Mouse (Mus musculus): ENCODE measurements around the gene Sctr.

Gene Sctr

GRCm38 (mm10) chr1:120006844-120007790 lies at the start of gene Sctr:
Gene Sctr, plus strand, starts transcription at chr1:120006894.
- DNase-seq (ENCODE audit: low spot score in 2 of 2) = peak in 1 of 2 experiments; percentile 25

GRCm38 (mm10) chr1:119957716-119958222 lies 48.9 kb upstream of the Sctr start:
- DNase-seq (ENCODE audit: low spot score in 2 of 2) = peak; percentile 43 to 55

DNA sequence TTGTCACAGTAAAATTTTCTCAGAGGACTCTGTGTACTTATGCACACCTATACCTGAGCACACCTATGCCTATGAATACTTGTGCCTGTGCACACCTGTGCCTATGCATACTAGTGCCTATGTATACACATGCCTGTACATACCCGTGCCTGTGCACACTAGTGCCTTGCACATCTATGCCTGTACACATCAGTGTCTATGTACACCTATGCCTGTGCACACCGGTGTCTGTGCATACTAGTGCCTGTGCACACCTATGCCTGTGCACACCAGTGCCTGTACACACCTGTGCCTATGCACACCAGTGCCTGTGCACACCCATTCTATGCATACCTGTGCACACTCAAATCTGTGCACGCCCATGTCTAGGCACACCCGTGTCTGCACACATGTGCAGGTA lies 47.2 kb upstream of the Sctr start:
- DNase-seq (ENCODE audit: low spot score in 2 of 2) = no peak

- no peak for DNase-seq (ENCODE audit: low spot score in 2 of 2)
Observed at GRCm38 (mm10) chr1:119959920-119960319, 46.8 kb upstream of the Sctr start.

DNA sequence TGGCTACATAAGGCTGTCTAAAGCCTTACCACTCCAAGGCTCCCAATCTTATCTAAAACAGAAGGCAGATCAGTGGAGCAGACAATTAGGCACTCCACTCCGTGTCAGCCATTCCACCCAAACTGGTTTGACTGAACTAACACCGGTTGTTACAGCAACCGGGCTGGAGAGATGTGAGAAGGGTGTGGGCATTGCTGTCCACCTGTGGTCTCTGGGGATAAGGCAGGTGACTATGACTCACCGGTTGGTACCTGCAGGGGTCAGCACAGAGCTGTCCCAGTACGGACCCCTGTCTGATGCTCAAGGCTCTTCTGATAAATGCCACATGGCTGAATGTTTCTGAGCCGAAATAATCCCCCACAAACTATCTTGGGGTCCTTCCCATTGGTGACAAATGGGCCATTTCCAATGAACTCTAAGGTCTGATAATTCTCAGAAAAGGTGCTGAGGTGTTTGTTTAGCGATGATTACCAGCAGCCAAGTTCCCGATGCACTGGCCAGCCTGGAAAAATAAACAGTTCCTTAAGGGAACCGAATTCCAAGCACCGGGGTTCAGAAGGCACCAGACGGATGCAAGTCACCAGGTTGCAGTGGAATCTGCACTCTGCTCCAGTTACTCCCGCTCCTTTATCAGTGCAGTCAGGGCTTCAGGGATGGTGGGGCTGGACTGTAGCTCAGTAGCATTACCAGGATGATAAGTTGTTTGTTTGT lies 40.7 kb upstream of the Sctr start:
- no peak for DNase-seq (ENCODE audit: low spot score in 2 of 2)

DNA sequence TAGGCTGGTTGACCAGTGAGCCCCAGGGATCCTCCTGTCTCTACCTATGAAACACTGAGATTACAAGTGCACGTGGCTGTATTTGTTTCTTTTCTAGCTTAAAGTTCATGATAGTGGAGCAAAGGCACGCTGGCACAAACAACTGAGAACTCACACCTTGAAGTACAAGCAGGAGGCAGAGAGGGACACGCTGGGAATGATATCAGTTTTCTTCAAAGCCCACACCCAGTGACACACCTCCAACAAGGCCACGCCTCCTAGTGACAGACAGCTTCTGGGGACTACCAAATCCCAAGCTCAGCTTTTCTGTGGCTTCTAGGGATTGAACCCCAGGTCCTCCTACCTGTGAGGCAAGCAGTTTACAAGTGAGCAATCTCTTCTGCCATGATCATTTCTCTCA lies 33.6 kb upstream of the Sctr start:
- no peak for DNase-seq (ENCODE audit: low spot score in 2 of 2)

DNA sequence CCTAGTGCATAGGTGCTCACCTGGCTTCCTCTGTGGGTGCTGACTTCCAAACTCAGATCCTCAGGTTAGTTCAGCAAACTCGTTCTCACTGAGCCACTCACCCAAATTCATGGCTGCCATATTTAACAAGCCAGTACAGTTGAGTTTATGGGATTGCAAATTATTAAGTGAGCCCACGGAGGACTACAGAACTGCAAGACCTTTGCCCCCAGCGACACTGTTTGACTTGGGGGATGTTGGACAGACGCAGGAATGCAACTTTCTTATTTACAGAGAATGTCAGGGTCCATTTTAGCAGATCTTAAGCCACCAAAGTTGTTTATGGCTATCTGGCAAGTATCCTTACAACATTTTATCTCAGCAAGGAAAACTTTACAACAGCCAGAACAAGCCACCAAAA lies 31.6 kb upstream of the Sctr start:
- DNase-seq (ENCODE audit: low spot score in 2 of 2) = no peak

GRCm38 (mm10) chr1:119986555-119986954 lies 20.1 kb upstream of the Sctr start:
- DNase-seq (ENCODE audit: low spot score in 2 of 2) = no peak

DNA sequence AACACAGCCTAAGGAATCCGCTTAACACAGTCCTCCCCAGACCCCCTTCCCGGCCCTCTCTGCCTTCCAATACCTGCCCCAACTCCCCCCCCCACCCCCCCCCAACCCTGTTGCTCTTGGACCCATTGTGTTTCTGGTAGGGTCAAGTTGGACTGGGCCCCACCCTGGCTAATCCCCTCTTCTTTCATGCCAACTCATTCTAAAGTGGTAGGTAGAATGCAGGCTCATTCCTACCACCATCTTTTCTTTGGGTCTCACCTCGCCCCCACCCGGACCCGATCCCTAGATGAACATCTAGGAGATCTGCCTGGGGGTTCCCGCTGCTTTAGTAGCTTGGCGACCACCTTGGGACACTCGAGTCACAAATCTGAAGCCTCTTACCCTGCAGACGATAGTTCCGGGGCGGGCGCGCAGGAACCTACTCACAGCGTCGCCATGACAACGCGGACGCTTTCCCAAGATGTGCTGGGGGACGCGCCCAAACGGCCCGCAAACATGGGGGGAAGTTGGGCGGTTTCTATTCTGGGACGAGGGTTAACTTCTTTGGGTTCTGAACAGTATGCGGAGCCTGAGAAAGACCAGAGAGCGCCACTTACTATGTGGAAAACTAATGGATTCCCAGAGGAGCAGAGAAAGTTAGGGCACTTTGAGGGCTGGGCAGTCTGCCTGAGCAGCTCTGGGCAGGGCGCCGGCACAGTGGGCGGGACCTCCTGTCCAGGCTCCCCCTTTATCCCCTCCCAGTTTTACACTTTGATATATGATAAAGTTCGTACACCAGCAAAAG lies 9.7 kb upstream of the Sctr start, which contains the start of gene Cfap221:
Gene Cfap221, minus strand, starts transcription at position 437 of the 784 bp plus-strand sequence.
- peak; percentile 86 to 87 for DNase-seq (ENCODE audit: low spot score in 2 of 2)

- DNase-seq (ENCODE audit: low spot score in 2 of 2) = no peak
Observed at GRCm38 (mm10) chr1:119997644-119998043, 9.1 kb upstream of the Sctr start.

DNA sequence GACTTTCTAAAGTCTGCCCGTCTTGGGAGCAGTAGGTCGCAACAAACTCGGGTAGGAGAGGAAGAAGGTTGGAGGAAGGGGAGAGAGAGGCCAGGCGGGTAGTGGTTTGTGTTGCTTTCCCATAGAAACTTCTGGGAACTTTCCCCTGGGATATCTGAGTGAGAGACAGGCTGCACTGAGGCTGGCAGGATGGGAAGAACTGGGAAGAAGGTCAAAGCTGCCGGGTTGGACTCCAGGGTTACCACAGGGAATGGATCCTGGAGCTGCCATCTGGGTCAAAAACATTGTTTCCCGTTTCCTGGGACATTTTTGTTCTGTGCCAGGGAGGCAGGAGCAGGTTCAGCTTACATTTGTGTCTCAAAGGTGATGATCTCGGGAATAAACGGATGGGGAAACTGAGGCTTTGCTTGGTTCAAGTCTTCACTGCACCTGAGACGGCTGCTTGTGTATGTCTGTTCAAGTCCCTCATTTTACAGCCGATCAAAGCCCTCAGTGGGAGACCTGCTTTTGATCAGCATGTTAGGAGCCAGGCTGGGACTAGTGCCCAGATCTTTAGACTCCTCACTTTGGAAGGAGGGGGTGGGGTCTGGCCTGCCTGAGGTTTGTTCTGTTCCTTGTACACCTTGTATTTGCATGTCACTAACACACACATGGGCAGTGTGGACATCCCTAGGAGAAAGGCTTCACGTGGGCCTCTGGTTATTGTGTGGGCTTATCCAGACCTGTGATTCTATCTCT lies 1.3 kb downstream of the Sctr start:
- no peak for DNase-seq (ENCODE audit: low spot score in 2 of 2)

DNA sequence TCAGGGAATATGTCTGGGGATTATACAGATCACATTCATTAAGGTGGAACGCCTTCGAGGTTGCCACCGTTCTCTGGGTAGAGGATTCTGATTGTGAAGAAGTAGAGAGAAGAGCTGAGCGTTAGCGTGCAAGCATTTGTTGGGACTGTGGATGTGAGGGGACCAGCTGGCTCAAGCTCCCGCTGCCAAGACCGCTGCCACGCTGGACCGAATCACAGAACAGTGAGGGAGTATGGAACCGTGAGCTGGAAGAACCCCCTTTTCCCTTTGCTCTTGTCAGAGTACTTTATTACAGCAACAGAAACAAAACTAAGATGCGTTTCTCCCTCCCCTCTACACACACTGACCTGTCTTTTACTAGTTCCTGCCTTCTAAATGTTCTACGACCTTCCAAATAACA lies 5.9 kb downstream of the Sctr start:
- no peak for DNase-seq (ENCODE audit: low spot score in 2 of 2)

DNA sequence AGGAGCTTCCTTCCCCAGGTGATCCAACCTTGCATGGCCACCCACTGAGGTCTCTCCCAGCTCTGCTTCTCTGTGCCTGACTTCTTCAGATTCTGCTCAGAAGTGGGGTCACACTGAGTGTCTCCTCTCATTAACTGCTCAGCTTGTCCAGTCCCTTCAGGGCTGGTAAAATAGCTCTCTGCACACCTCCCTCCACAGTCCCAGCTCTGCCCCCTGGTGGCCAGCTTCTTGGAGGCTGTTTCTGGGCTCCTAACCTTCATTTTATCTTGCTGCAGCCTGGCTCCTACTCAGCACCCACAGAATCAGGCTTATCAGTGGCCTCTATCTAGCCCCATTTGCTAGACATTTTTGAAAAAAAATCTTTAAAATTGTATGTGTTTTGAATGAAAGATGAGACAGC lies 6.4 kb downstream of the Sctr start:
- peak in 1 of 2 experiments; percentile 69 for DNase-seq (ENCODE audit: low spot score in 2 of 2)

- no peak for DNase-seq (ENCODE audit: low spot score in 2 of 2)
Observed at GRCm38 (mm10) chr1:120016240-120016639, 9.5 kb downstream of the Sctr start.

DNA sequence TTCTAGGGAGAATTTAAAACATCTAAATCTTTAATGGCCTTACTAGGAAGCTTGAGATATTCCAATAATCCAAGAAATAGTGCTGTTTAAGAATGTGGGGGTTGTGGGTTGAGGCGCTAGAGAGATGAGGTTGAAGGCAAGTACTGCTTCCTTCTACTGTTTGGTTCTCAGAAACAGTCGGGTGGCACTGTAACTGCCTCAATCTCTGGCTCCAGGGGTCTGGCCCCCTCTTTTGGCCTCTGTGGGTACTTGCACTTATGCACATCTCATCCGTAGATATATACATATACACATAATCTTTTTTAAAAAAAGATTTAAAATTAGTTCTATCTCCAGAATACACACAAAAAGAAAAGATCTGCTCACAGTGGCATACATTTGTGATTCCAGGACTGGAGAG lies 12.2 kb downstream of the Sctr start:
- DNase-seq (ENCODE audit: low spot score in 2 of 2) = no peak

DNA sequence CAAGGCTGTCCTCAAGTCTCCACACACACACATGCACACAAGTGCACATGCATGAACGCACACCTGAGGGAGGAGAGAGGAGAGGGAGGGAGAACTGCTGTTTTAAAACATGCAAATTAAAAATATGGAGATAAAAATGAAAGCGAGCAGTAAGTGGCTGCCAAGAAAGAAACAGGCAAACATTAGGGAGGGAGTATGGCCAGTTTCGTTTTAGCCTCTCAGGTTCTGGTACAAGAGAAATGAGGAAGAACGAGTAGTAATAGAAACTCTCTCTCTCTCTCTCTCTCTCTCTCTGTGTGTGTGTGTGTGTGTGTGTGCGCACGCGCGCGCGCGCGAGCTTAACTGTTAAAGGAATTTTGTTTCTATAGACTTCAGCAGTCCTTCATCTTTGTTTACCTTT lies 12.7 kb downstream of the Sctr start:
- no peak for DNase-seq (ENCODE audit: low spot score in 2 of 2)

- no peak for DNase-seq (ENCODE audit: low spot score in 2 of 2)
Observed at GRCm38 (mm10) chr1:120020322-120020897, 13.7 kb downstream of the Sctr start.

DNA sequence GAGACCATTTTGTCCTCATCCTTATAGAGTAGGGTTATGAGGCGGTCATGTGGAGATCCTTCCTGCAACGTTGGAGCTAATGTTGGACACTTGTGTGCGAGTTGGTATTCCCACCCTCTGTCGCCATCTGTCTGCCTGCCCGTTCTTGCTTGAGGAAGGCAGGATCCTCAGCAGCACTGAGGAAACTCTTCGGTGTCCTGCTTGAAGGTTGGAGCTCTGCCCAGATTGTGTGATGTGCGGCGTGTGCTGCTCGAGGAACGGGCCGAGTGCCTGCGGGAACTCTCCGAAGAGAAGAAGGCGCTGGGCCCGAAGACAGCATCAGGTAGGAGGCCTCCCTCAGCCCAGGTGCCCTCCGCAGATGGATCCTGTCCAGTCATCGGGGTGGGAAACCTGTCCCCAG lies 15.3 kb downstream of the Sctr start:
- DNase-seq (ENCODE audit: low spot score in 2 of 2) = peak; percentile 71 to 72

GRCm38 (mm10) chr1:120024331-120025049 lies 17.8 kb downstream of the Sctr start:
- DNase-seq (ENCODE audit: low spot score in 2 of 2) = no peak

DNA sequence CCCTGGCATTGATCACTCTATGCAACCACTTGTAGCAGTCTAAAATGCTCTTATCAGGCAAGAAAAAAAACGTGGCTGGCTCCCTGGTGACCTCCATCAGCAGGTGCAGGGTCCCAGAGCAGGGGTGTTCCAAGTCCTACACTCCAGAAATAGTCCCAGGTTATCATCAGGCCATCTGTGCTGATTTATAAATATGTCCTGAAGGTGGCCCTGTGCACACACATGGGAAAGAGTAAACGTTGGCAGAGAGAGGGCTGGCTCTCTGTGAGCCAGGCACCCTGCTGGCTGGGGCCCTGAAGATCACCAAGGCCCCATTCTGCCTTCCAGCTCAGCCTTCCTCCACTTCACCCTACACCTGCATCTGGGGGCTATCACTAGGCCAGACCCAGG lies 18.4 kb downstream of the Sctr start:
- no peak for DNase-seq (ENCODE audit: low spot score in 2 of 2)
